Mouse (Mus musculus) forebrain, embryonic 11.5 days (tissue): ENCODE results near the gene Ubqlnl. TPM values are rescaled to one million over a fixed set of nuclear protein-coding genes. Genes with fewer than 3 reads are reported as not detected.

Experiments used
- ATAC-seq: fragments of 200-750 bp; cut with Nextera tagmentation; replicated peaks from 2 replicates; pipeline ENCODE4 v1.8.0; 2017; ENCODE audit warnings: moderate TSS enrichment; ENCODE audit not compliant: low FRiP score
- DNase-seq: peaks from one replicate; pipeline ENCODE4 v3.0.0-alpha.2; 2017; ENCODE audit warnings: low spot score
- H3K27ac ChIP-seq: fragments of 300-500 bp; sonication (generic); 2 replicates; pipeline ENCODE4 v1.5.1; 2014; ENCODE audit warnings: low read depth, low read length
- H3K27me3 ChIP-seq: fragments of 300-500 bp; sonication (generic); 2 replicates; pipeline ENCODE4 v1.6.1; 2014; ENCODE audit warnings: mild to moderate bottlenecking, low read length, mixed read lengths; ENCODE audit not compliant: control insufficient read depth, insufficient read depth
- H3K36me3 ChIP-seq: fragments of 300-500 bp; sonication (generic); 2 replicates; pipeline ENCODE4 v1.6.1; 2014; ENCODE audit warnings: mild to moderate bottlenecking, low read length, moderate library complexity, mixed read lengths; ENCODE audit not compliant: control insufficient read depth, insufficient read depth
- H3K4me1 ChIP-seq: fragments of 300-500 bp; sonication (generic); replicated peaks from 2 replicates; pipeline ENCODE4 v1.6.1; 2014; ENCODE audit warnings: low read length, mixed read lengths; ENCODE audit not compliant: control insufficient read depth, insufficient read depth
- H3K4me2 ChIP-seq: fragments of 300-500 bp; sonication (generic); 2 replicates; pipeline ENCODE4 v1.6.1; 2014; ENCODE audit warnings: low read depth, mild to moderate bottlenecking, low read length, moderate library complexity, mixed read lengths; ENCODE audit not compliant: severe bottlenecking
- H3K4me3 ChIP-seq: fragments of 300-500 bp; sonication (generic); 2 replicates; pipeline ENCODE4 v1.5.1; 2014; ENCODE audit warnings: low read depth, low read length
- H3K9ac ChIP-seq: fragments of 300-500 bp; sonication (generic); 2 replicates; pipeline ENCODE4 v1.6.1; 2014; ENCODE audit warnings: low read length
- H3K9me3 ChIP-seq: fragments of 300-500 bp; sonication (generic); 2 replicates; pipeline ENCODE4 v1.6.1; 2016; ENCODE audit warnings: low read length, mixed read lengths; ENCODE audit not compliant: control insufficient read depth
- WGBS: fragments of 180-500 bp; shearing (Covaris S2); extraction: QIAGEN DNeasy Blood & Tissue Kit; methylation state at CpG from one replicate; pipeline ENCODE4 v1.1.7; 2014; 5-methylcytosine and 5-hydroxymethylcytosine counted together
- polyA plus RNA-seq: library from polyadenylated mRNA; unstranded; fragments of >200 nt; fragmentation: Nextera tagmentation; extraction: Ambion mirVana; gene quantifications from 2 replicates; pipeline ENCODE4 v1.2.1, GENCODE M21; 2014

The Ubqlnl gene
- polyA plus RNA-seq, 1 experiment from 2014 or later = not detected

GRCm38 (mm10) chr7:104167105-104167504 lies 16.7 kb upstream of the Ubqlnl start:
- ATAC-seq (no peak), DNase-seq (no peak)
- no peaks in the 10 kb centered on the region for H3K27me3 ChIP-seq
- H3K4me3 ChIP-seq = no peak overlapping the region
- no peak overlapping the region for H3K27ac ChIP-seq
- H3K4me2 ChIP-seq = no peak overlapping the region
- no peaks in the 10 kb centered on the region for H3K36me3 ChIP-seq
- no peaks in the 10 kb centered on the region for H3K9me3 ChIP-seq
- WGBS = 84% methylated on average over 6 of the region's 6 CpGs
- no peaks in the 10 kb centered on the region for H3K4me1 ChIP-seq
- H3K9ac ChIP-seq = no peak overlapping the region

GRCm38 (mm10) chr7:104143179-104143578 lies 7.2 kb downstream of the Ubqlnl start, which contains the start of gene Ubqln3:
Ubqln3 (minus strand) TSS chr7:104143279.
- Histone ChIP-seq H3K9ac (no peak within 1 kb of the TSS), H3K9me3 (no peaks in the 10 kb centered on the region), H3K27me3 (no peaks in the 10 kb centered on the region), H3K27ac (no peak within 1 kb of the TSS), H3K4me3 (no peak within 1 kb of the TSS), H3K4me2 (no peak within 1 kb of the TSS), H3K4me1 (no peaks in the 10 kb centered on the region), H3K36me3 (no peaks in the 10 kb centered on the region)
- 74% methylated on average over 3 of the region's 3 CpGs for WGBS
- DNase-seq = no peak
- no peak for ATAC-seq

GRCm38 (mm10) chr7:104137305-104137704 lies 13.1 kb downstream of the Ubqlnl start, which contains the start of gene Olfr643:
Olfr643 (minus strand) TSS chr7:104137405.
- H3K27ac ChIP-seq = no peak within 1 kb of the TSS
- WGBS = 88% methylated on average over 5 of the region's 5 CpGs
- H3K9ac ChIP-seq = no peak within 1 kb of the TSS
- DNase-seq = no peak
- no peak within 1 kb of the TSS for H3K4me3 ChIP-seq
- H3K9me3 ChIP-seq = no peaks in the 10 kb centered on the region
- no peak within 1 kb of the TSS for H3K4me2 ChIP-seq
- no peaks in the 10 kb centered on the region for H3K4me1 ChIP-seq
- H3K27me3 ChIP-seq = no peaks in the 10 kb centered on the region
- no peaks in the 10 kb centered on the region for H3K36me3 ChIP-seq
- ATAC-seq = no peak

GRCm38 (mm10) chr7:104129726-104130125 lies 20.6 kb downstream of the Ubqlnl start, which contains the start of gene Ubqln5:
Ubqln5 (minus strand) TSS chr7:104129826.
- no peak for ATAC-seq
- no peak for DNase-seq
- Histone ChIP-seq H3K27ac (no peak within 1 kb of the TSS), H3K4me1 (no peaks in the 10 kb centered on the region), H3K27me3 (no peaks in the 10 kb centered on the region), H3K9me3 (no peaks in the 10 kb centered on the region), H3K4me2 (no peak within 1 kb of the TSS), H3K36me3 (no peaks in the 10 kb centered on the region), H3K9ac (no peak within 1 kb of the TSS), H3K4me3 (no peak within 1 kb of the TSS)
- 96% methylated on average over 5 of the region's 5 CpGs for WGBS

GRCm38 (mm10) chr7:104104757-104104972 lies 45.7 kb downstream of the Ubqlnl start, which contains the start of gene Olfr646:
Olfr646 (plus strand) TSS chr7:104104873.
- DNase-seq = no peak
- no peak for ATAC-seq
- no peak within 1 kb of the TSS for H3K4me2 ChIP-seq

GRCm38 (mm10) chr7:104103913-104104756 lies 46.2 kb downstream of the Ubqlnl start:
- Histone ChIP-seq H3K9me3 (no peaks in the 10 kb centered on the region), H3K36me3 (no peaks in the 10 kb centered on the region), H3K27ac (no peak overlapping the region), H3K27me3 (no peaks in the 10 kb centered on the region), H3K4me1 (no peaks in the 10 kb centered on the region), H3K9ac (no peak overlapping the region), H3K4me3 (no peak overlapping the region), H3K4me2 (no peak overlapping the region)
- WGBS = 68% methylated on average over 4 of the region's 4 CpGs
- ATAC-seq (no peak), DNase-seq (no peak)

More at GRCm38 (mm10) chr7:104104757-104104972, 45.7 kb downstream of the Ubqlnl start, which contains the start of gene Olfr646:
- H3K9ac ChIP-seq = no peak within 1 kb of the TSS
- H3K9me3 ChIP-seq = no peaks in the 10 kb centered on the region
- no peak within 1 kb of the TSS for H3K27ac ChIP-seq
- no peak within 1 kb of the TSS for H3K4me3 ChIP-seq
- no peaks in the 10 kb centered on the region for H3K36me3 ChIP-seq
- H3K27me3 ChIP-seq = no peaks in the 10 kb centered on the region
- no peaks in the 10 kb centered on the region for H3K4me1 ChIP-seq

Other genes starting within 250 kb of the Ubqlnl start
- not detected in 2 replicates for gene Olfr65, start 247.1 kb downstream of the Ubqlnl start, polyA plus RNA-seq
- gene Olfr631, start 221.7 kb downstream of the Ubqlnl start, polyA plus RNA-seq = not detected in 2 replicates
- gene Olfr632, start 216.2 kb downstream of the Ubqlnl start, polyA plus RNA-seq = 0.12 TPM in 1 of 2 replicates, not detected in the other
- gene Olfr633, start 206.1 kb downstream of the Ubqlnl start, polyA plus RNA-seq = not detected in 2 replicates
- 0.03 TPM in 1 of 2 replicates, not detected in the other for gene Olfr635, start 179.4 kb downstream of the Ubqlnl start, polyA plus RNA-seq
- gene Olfr638, start 151.8 kb downstream of the Ubqlnl start, polyA plus RNA-seq = not detected in 2 replicates
- gene Olfr639, start 133.3 kb downstream of the Ubqlnl start, polyA plus RNA-seq = 0.04 TPM in 2 replicates
- not detected in 2 replicates for gene Olfr640, start 125.0 kb downstream of the Ubqlnl start, polyA plus RNA-seq
- gene Olfr641, start 115.1 kb downstream of the Ubqlnl start, polyA plus RNA-seq = not detected in 2 replicates
- gene Olfr642, start 97.9 kb downstream of the Ubqlnl start, polyA plus RNA-seq = not detected in 2 replicates
- not detected in 2 replicates for gene 4930516K23Rik, start 89.1 kb downstream of the Ubqlnl start, polyA plus RNA-seq
- not detected in 2 replicates for gene Olfr644, start 78.7 kb downstream of the Ubqlnl start, polyA plus RNA-seq
- not detected in 2 replicates for gene Olfr645, start 65.1 kb downstream of the Ubqlnl start, polyA plus RNA-seq
- gene Olfr646, start 45.7 kb downstream of the Ubqlnl start, polyA plus RNA-seq = not detected in 2 replicates
- gene Ubqln5, start 20.7 kb downstream of the Ubqlnl start, polyA plus RNA-seq = not detected in 2 replicates
- not detected in 2 replicates for gene Olfr643, start 13.2 kb downstream of the Ubqlnl start, polyA plus RNA-seq
- gene Ubqln3, start 7.3 kb downstream of the Ubqlnl start, polyA plus RNA-seq = not detected in 2 replicates
- gene Olfm5, start 14.3 kb upstream of the Ubqlnl start, polyA plus RNA-seq = not detected in 2 replicates
- gene Olfr648, start 32.8 kb upstream of the Ubqlnl start, polyA plus RNA-seq = 0.27 and 0.40 TPM in 2 replicates
- not detected in 2 replicates for gene Olfr649, start 45.4 kb upstream of the Ubqlnl start, polyA plus RNA-seq
- 2.7 and 3.3 TPM in 2 replicates for gene Trim6, start 68.2 kb upstream of the Ubqlnl start, polyA plus RNA-seq
- gene Trim34a, start 93.9 kb upstream of the Ubqlnl start, polyA plus RNA-seq = 0.64 and 1.1 TPM in 2 replicates
- gene Trim5, start 137.5 kb upstream of the Ubqlnl start, polyA plus RNA-seq = 0.12 TPM in 1 of 2 replicates, not detected in the other
- gene Trim12a, start 164.9 kb upstream of the Ubqlnl start, polyA plus RNA-seq = 1.5 and 1.7 TPM in 2 replicates
- not detected in 2 replicates for gene Trim34b, start 178.9 kb upstream of the Ubqlnl start, polyA plus RNA-seq
- 0.69 and 0.75 TPM in 2 replicates for gene Trim12c, start 202.8 kb upstream of the Ubqlnl start, polyA plus RNA-seq
- gene Trim30b, start 219.3 kb upstream of the Ubqlnl start, polyA plus RNA-seq = not detected in 2 replicates